Mouse (Mus musculus) embryonic facial prominence, embryonic 15.5 days (tissue): ENCODE measurements around the gene Hcn4. TPM values are rescaled to one million over a fixed set of nuclear protein-coding genes. Genes with fewer than 3 reads are reported as not detected.

Source experiments
- ATAC-seq: fragments of 200-750 bp; cut with Nextera tagmentation; 2 replicates; pipeline ENCODE4 v1.8.0; 2017; ENCODE audit warnings: low read depth, moderate TSS enrichment; ENCODE audit not compliant: insufficient number of reproducible peaks, low FRiP score, low TSS enrichment
- H3K27ac ChIP-seq: fragments of 300-500 bp; sonication (generic); replicated peaks from 2 replicates; pipeline ENCODE4 v1.5.1; 2015; ENCODE audit warnings: mild to moderate bottlenecking, inconsistent platforms
- H3K27me3 ChIP-seq: fragments of 300-500 bp; sonication (generic); 2 replicates; pipeline ENCODE4 v1.6.1; 2015; ENCODE audit warnings: inconsistent platforms
- H3K36me3 ChIP-seq: fragments of 300-500 bp; sonication (generic); 2 replicates; pipeline ENCODE4 v1.6.1; 2015; ENCODE audit warnings: mild to moderate bottlenecking, inconsistent platforms
- H3K4me1 ChIP-seq: fragments of 300-500 bp; sonication (generic); 2 replicates; pipeline ENCODE4 v1.6.1; 2015; ENCODE audit warnings: inconsistent platforms
- H3K4me2 ChIP-seq: fragments of 300-500 bp; sonication (generic); replicated peaks from 2 replicates; pipeline ENCODE4 v1.6.1; 2015; ENCODE audit warnings: mild to moderate bottlenecking, inconsistent platforms
- H3K4me3 ChIP-seq: fragments of 300-500 bp; sonication (generic); replicated peaks from 2 replicates; pipeline ENCODE4 v1.5.1; 2015; ENCODE audit warnings: mild to moderate bottlenecking, inconsistent platforms
- H3K9ac ChIP-seq: fragments of 300-500 bp; sonication (generic); 2 replicates; pipeline ENCODE4 v1.6.1; 2015; ENCODE audit warnings: inconsistent platforms
- H3K9me3 ChIP-seq: fragments of 300-500 bp; sonication (generic); replicated peaks from 2 replicates; pipeline ENCODE4 v1.6.1; 2016; ENCODE audit warnings: inconsistent platforms
- WGBS: fragments of 180-500 bp; shearing (Covaris S2); methylation state at CpG from one replicate; pipeline ENCODE4 v1.1.7; 2015; 5-methylcytosine and 5-hydroxymethylcytosine counted together
- polyA plus RNA-seq: library from polyadenylated mRNA; unstranded; fragments of >200 nt; fragmentation: Nextera tagmentation; extraction: Ambion mirVana; gene quantifications from 2 replicates; pipeline ENCODE4 v1.2.1, GENCODE M21; 2015

Hcn4 gene
- polyA plus RNA-seq, 1 experiment from 2014 or later: 0.28 TPM

DNA sequence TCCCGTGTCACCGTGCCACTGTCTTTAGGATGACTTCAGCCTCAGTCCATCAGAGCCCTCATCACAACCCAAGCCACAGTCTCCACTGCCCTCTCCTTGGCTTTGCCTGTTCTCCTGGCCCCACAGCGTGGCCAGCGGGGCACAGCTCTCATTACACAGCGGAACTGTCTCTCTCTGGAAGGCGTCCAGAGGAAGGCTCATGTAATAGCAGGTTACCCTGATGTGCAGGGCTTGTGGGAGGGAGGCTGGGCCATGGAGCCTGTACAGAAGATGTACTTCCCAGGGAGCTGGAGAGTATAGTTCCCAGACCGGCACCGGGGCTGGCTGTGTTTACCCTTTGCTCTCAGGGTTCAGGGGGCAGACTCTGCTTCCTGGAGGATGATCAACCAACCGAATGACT is 6.8 kb upstream of the Hcn4 start:
- no peak overlapping the region for H3K9ac ChIP-seq
- peaks cover 31% of the 10 kb centered on the region for H3K27me3 ChIP-seq
- no peaks in the 10 kb centered on the region for H3K36me3 ChIP-seq
- H3K4me1 ChIP-seq: peaks cover 7% of the 10 kb centered on the region; the same call in 1 of the 2 replicates
- no peaks in the 10 kb centered on the region for H3K9me3 ChIP-seq
- 0 out of 2 replicates have a peak, but pooled peaks have one; percentile 22 for ATAC-seq
- no peak overlapping the region for H3K27ac ChIP-seq
- WGBS: 44% methylated on average over 9 of the region's 9 CpGs
- H3K4me3 ChIP-seq: no peak overlapping the region
- no peak overlapping the region for H3K4me2 ChIP-seq

DNA sequence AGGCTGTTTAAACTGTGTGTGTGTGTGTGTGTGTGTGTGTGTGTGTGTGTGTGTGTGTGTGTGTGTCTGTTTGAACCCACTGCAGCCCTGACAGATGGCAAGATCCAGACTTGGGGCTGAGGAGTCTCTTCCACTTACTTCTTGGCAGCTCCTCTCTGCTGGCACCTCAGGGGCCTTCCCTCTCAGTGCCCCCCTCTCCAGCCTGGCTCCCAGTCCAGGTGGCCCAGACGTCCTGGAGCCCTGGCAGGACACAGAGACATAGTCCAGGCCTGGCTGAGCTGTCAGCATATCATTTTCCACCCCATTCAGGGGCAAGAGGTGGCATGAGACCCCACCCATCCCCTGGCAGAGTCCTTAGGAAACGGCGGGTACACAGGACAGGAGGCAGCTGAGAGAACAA is 5.5 kb upstream of the Hcn4 start:
- WGBS: 45% methylated on average over 3 of the region's 3 CpGs
- ATAC-seq: no peak

DNA sequence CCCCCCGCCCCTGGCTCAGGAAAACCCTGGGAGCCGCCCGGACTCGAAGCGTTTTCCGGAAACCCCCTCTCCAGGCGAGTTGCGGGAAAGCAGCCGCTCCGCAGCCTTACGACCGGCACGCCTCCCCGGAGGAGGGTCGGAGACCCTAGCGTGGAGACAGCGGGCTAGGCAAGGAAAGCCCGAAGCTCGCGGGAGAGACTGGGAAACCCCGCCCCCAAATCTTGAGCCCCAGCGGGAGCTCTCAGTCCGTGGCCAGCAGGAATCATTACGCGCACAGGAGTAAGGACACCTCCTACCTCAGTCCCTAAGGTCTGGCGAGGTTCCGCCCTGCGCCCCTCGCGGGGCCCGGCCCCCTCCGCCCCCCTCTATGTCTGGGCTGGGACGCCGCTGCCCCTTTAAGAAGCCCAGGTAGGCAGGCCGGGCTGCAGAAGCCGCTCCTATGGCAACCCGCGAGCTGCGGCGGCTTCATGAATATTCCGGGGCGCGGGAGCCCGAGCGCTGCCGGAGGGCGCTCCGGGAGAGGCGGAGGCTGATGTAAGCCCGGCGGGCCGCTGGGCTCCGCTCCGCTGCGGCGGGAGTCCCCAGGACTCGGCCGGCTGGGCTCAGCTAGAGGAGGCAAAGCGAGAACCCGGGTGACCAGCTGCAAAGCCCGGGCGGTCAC is 651 bp upstream of the Hcn4 start:
- WGBS: under 1% methylated on average over 57 of the region's 62 CpGs
- peak; percentile 79 for ATAC-seq
- Histone ChIP-seq H3K4me3 (peak overlapping the region; percentile 74), H3K9ac (peak overlapping the region; percentile 49), H3K27me3 (peaks cover 76% of the 10 kb centered on the region), H3K36me3 (no peaks in the 10 kb centered on the region), H3K27ac (no peak overlapping the region; the same call in 1 of the 2 replicates), H3K9me3 (no peaks in the 10 kb centered on the region), H3K4me1 (peaks cover 19% of the 10 kb centered on the region), H3K4me2 (peak overlapping the region; percentile 97)

More for the DNA sequence above, 5.5 kb upstream of the Hcn4 start:
- Histone ChIP-seq H3K4me1 (peaks cover 16% of the 10 kb centered on the region), H3K9ac (no peak overlapping the region), H3K9me3 (no peaks in the 10 kb centered on the region), H3K4me2 (no peak overlapping the region), H3K27me3 (peaks cover 42% of the 10 kb centered on the region), H3K4me3 (no peak overlapping the region), H3K27ac (no peak overlapping the region), H3K36me3 (no peaks in the 10 kb centered on the region)

DNA sequence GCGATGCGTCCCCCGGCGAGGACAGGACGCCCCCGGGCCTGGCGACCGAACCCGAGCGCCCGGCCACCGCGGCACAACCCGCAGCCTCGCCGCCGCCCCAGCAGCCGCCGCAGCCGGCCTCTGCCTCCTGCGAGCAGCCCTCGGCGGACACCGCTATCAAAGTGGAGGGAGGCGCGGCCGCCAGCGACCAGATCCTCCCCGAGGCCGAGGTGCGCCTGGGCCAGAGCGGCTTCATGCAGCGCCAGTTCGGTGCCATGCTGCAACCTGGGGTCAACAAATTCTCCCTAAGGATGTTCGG is 655 bp downstream of the Hcn4 start:
- Histone ChIP-seq H3K9ac (peak overlapping the region; percentile 49), H3K4me2 (peak overlapping the region; percentile 97), H3K27ac (no peak overlapping the region), H3K9me3 (no peaks in the 10 kb centered on the region), H3K4me1 (peaks cover 19% of the 10 kb centered on the region), H3K36me3 (no peaks in the 10 kb centered on the region), H3K27me3 (peaks cover 67% of the 10 kb centered on the region), H3K4me3 (peak overlapping the region; percentile 74)
- ATAC-seq: no peak
- WGBS: 1% methylated on average over 31 of the region's 35 CpGs

DNA sequence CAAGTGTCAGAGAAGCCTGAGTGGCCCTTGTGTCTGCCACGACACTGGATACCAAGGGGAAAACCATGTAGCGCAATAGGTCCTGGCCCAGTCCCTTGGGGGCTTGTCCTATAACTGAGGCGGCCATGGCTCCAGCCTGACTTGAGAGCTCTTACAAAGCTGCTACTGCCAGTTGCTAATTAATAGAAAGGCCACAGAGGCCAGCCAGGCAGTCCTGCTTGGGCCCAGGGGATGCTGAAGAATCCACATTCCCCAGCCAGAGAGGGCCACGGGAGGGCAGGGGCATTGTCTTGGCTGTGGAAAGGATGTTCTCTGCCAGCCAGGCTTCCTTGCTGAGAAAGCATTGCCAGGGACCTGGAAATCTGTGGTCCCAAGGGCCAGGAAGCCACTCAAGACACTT is 6.4 kb downstream of the Hcn4 start:
- H3K9me3 ChIP-seq: no peaks in the 10 kb centered on the region
- no peak overlapping the region for H3K4me2 ChIP-seq
- H3K4me3 ChIP-seq: no peak overlapping the region
- no peak overlapping the region for H3K9ac ChIP-seq
- no peak overlapping the region for H3K27ac ChIP-seq
- ATAC-seq: no peak
- peaks cover 20% of the 10 kb centered on the region for H3K27me3 ChIP-seq
- H3K36me3 ChIP-seq: no peaks in the 10 kb centered on the region
- no peaks in the 10 kb centered on the region for H3K4me1 ChIP-seq
- 56% methylated on average over 4 of the region's 4 CpGs for WGBS

DNA sequence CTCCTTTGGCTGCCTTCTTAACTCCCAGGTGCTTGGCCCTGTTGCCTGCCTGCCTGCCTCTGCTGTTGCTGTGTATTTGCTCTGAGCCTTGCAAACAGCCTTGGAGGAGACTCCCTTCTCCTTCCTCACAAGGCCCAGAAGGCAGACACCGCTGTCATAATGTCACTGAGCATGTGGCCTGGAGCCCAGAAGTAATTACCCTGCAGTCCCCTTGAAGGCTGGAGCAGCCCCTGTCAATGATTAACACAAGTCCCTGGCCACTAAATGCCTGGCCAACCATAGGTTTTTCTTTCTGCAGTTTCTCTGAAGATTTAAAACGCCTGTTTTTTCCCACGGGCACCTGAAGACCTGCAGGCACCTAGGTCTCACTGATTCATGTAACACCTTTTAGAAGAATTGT is 9.7 kb downstream of the Hcn4 start:
- H3K27ac ChIP-seq: no peak overlapping the region
- no peaks in the 10 kb centered on the region for H3K9me3 ChIP-seq
- H3K4me2 ChIP-seq: no peak overlapping the region
- WGBS: 69% methylated on average over 3 of the region's 3 CpGs
- H3K27me3 ChIP-seq: no peaks in the 10 kb centered on the region
- no peaks in the 10 kb centered on the region for H3K4me1 ChIP-seq
- no peak overlapping the region for H3K4me3 ChIP-seq
- no peak for ATAC-seq
- no peaks in the 10 kb centered on the region for H3K36me3 ChIP-seq
- no peak overlapping the region for H3K9ac ChIP-seq

DNA sequence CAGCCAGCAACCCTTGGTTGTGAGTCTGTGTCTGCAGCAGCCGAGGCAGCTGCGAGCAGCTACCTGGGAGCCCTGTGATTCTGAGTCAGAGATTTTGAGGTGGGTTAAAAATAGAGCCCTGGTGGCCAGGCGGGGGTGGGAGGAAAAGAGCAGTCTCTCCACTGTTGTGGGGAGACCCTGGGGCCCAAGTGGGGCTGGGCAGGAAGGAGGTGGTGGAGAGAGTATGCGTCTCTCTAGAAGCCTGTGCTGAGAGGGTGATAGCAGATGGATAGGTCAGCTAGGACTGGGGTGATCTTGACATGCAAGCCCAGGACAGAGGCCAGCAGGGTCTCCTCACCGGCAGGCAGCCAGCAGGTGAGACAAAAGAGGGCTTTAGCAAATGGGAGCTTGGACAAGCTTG is 14.0 kb downstream of the Hcn4 start:
- no peaks in the 10 kb centered on the region for H3K9me3 ChIP-seq
- no peak overlapping the region for H3K4me2 ChIP-seq
- no peaks in the 10 kb centered on the region for H3K27me3 ChIP-seq
- no peak overlapping the region for H3K9ac ChIP-seq
- no peak for ATAC-seq
- no peak overlapping the region for H3K27ac ChIP-seq
- 51% methylated on average over 5 of the region's 5 CpGs for WGBS
- H3K4me1 ChIP-seq: no peaks in the 10 kb centered on the region
- H3K36me3 ChIP-seq: no peaks in the 10 kb centered on the region
- no peak overlapping the region for H3K4me3 ChIP-seq

DNA sequence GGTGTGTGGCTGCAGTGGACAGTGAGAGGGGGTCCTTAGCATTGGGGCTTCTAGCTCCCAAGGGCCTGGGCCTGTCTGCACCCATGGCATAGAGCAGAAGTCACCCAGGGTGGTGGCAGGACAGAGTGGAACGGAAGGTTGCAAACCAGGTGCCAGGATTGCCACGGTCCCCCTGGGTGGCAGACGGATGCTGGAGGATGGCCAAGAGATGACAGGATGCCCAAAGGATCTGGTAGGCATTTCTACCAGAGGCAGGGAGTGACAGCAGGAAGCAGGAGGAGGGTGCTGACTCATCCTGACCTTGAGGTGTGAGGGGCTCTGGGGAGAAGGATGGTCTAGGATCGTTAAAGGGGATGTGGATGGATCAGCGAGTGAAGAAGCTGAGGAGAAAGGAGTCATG is 15.3 kb downstream of the Hcn4 start:
- H3K27ac ChIP-seq: no peak overlapping the region
- whole genome bisulfite sequencing: 79% methylated on average over 5 of the region's 5 CpGs
- H3K9ac ChIP-seq: no peak overlapping the region
- no peaks in the 10 kb centered on the region for H3K4me1 ChIP-seq
- no peaks in the 10 kb centered on the region for H3K27me3 ChIP-seq
- no peaks in the 10 kb centered on the region for H3K36me3 ChIP-seq
- no peak overlapping the region for H3K4me2 ChIP-seq
- H3K9me3 ChIP-seq: no peaks in the 10 kb centered on the region
- H3K4me3 ChIP-seq: no peak overlapping the region
- ATAC-seq: no peak

DNA sequence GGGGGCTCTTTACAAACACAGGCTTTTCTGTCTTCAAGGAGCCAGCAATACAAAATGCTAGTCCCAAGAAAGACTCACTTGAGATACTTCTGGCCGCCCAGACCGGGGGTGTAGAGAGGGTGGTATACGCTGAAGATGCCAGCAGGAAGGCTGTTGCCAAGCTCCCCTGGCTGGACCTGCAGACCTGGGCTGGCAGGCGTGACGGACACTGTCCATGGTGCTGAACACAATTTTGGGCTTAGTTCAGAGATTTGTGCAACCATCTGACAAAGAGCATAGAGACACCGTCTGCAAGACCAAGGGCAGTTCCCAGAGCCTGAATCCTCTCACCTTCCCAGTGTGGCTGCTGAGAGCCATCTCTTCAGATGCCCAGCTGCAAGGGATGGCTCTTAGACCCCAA is 18.4 kb downstream of the Hcn4 start:
- no peak for ATAC-seq
- no peaks in the 10 kb centered on the region for H3K4me1 ChIP-seq
- no peak overlapping the region for H3K9ac ChIP-seq
- no peaks in the 10 kb centered on the region for H3K9me3 ChIP-seq
- 12% methylated on average over 6 of the region's 6 CpGs for WGBS
- H3K27me3 ChIP-seq: no peaks in the 10 kb centered on the region
- no peaks in the 10 kb centered on the region for H3K36me3 ChIP-seq
- no peak overlapping the region for H3K27ac ChIP-seq
- no peak overlapping the region for H3K4me3 ChIP-seq
- H3K4me2 ChIP-seq: no peak overlapping the region

DNA sequence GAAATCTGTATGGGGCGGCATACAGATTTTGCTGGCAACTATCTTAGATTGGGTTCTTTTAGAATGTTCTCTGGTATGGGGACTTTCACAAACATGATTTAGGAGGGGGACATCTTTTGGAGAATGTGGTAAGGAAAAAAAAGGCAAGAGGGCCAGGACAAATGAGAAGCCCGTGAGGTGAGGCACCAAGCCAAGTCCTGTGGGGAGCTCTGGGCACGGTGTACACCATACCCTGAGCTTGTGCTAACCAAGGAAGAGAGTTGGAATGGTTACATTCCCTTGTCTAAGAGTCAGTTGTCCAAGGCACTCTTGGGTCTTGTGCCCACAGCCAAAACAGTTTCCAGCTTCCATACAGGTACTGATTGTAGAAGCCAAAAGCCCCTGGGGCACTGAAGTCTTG is 21.4 kb downstream of the Hcn4 start:
- no peak for ATAC-seq
- Histone ChIP-seq H3K36me3 (no peaks in the 10 kb centered on the region), H3K4me3 (no peak overlapping the region), H3K9ac (no peak overlapping the region), H3K27ac (no peak overlapping the region), H3K4me1 (peaks cover 6% of the 10 kb centered on the region), H3K4me2 (no peak overlapping the region), H3K9me3 (no peaks in the 10 kb centered on the region), H3K27me3 (no peaks in the 10 kb centered on the region)
- WGBS: 80% methylated on average over 3 of the region's 3 CpGs

DNA sequence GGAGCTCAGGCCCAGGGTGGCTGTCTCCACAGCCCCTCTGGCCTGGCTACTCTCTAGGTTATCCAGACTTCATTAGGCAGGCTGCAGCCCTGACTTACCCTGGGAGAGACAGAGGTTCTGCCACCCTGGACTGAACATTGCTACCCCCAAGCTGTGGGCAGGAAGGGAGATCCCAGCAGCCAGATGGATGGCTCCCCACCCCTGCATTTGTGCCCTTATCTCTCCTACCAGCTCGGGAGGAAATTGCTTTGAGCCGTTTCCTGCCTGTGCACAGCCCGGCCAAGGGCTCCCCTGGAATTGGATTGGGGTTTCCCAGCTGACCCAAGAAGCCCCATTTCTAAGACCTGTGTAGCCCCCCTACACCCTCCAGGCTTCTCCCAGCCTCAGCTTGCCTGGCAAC is 23.8 kb downstream of the Hcn4 start:
- WGBS: 36% methylated on average over 3 of the region's 3 CpGs
- H3K4me1 ChIP-seq: peaks cover 6% of the 10 kb centered on the region
- no peaks in the 10 kb centered on the region for H3K27me3 ChIP-seq
- no peak overlapping the region for H3K27ac ChIP-seq
- no peak overlapping the region for H3K9ac ChIP-seq
- no peak for ATAC-seq
- no peak overlapping the region for H3K4me2 ChIP-seq
- H3K36me3 ChIP-seq: no peaks in the 10 kb centered on the region
- H3K4me3 ChIP-seq: no peak overlapping the region
- H3K9me3 ChIP-seq: no peaks in the 10 kb centered on the region

DNA sequence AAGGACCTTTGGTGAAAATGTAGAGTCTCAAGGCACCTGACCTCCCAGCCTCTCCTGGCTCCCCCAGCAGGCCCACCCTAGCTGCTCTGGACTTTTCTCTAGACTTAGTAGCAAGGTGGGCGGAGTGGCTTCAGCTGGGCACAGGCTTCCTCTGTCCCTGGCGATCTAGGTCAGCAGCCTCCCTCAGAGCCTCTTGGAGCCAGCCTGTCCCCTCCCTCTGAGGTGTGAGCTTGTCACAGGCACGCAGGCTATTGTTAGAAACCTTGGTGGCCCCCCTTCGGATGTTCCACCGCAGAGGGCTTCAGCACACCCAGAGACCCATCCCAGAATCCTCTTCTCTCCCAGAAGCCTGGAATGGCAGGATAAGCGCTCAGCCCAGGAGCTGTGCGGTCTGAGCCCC is 24.5 kb downstream of the Hcn4 start:
- H3K4me3 ChIP-seq: no peak overlapping the region
- peaks cover 6% of the 10 kb centered on the region for H3K4me1 ChIP-seq
- H3K27me3 ChIP-seq: no peaks in the 10 kb centered on the region
- H3K9ac ChIP-seq: no peak overlapping the region
- WGBS: 73% methylated on average over 7 of the region's 7 CpGs
- H3K9me3 ChIP-seq: no peaks in the 10 kb centered on the region
- ATAC-seq: no peak
- H3K36me3 ChIP-seq: no peaks in the 10 kb centered on the region
- H3K4me2 ChIP-seq: no peak overlapping the region
- H3K27ac ChIP-seq: no peak overlapping the region
